Mouse (Mus musculus): ENCODE measurements around the gene Ubtd2. TPM values are rescaled to one million over a fixed set of nuclear protein-coding genes. Genes with fewer than 3 reads are reported as not detected.
"Not testable (repeated sequence)": the region's sequence is repeated elsewhere in the genome, so short reads cannot be mapped to it uniquely, and the experiment has no call there.

The Ubtd2 gene
- polyA plus RNA-seq, 1 experiment, result 0.16 TPM

DNA sequence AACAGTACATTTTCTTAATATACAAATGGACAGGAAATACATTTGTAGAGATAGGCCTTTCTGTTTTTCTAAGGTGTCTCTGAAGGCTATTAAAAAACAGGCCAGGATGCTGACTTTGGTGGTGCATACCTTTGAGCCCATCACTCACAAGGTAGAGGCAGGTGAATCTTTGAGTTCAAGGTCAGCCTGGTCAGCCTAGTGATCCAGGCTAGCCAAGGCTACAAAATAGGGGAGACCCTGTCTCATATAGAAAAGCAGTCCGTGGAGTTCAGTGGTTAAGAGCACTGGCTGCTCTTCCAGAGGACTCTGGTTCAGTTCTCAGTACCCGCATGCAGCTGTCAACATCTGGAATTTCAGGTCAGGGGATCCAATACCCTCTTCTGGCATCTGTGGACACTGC, 48.5 kb downstream of the Ubtd2 start:
- Histone ChIP-seq H3K4me1 (ENCODE audit: control insufficient read depth) (no peaks in the 10 kb centered on the region), H3K36me3 (ENCODE audit: control insufficient read depth) (no peaks in the 10 kb centered on the region), H3K27me3 (ENCODE audit: control insufficient read depth) (no peaks in the 10 kb centered on the region), H3K4me3 (replicated peaks) (no peak overlapping the region), H3K9me3 (ENCODE audit: control insufficient read depth, low read length) (no peaks in the 10 kb centered on the region)
- TF ChIP-seq GATA1 (IDR thresholded peaks at IDR 0.05; ENCODE audit: low read length) (no peak), TAL1 (IDR thresholded peaks at IDR 0.05; ENCODE audit: low read length) (no peak)

DNA sequence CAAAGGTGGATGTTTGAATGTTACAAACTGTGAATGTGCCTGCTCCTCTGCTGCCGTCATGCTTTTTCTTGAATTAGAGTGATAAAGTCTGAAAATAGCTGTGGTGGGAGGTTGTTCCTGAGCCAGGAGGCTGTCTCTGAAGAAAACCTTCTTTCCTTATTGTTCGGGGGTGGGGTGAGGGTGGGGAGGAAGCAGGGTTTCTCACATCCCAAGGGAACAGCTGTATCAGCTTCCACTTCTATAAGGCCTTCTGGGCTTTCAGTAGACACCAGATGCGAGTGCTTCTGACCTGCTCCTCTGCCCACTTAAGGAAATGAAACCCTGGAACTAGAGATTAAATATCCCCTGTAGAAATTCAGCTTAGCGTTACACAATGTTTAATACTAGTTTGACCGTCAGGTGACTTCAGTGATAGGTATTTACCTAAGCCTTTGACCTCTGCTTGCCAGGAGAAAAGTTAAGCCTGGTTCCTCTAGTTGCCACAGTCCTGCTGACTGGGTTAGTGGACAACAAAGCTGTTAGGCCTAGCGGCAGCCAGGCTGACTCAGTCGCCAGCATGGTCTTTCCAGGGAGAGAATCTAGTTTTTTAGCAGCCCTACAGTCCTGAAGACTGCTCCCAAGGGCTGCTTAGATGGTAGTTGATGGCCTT, 50.0 kb downstream of the Ubtd2 start:
- no peaks in the 10 kb centered on the region for H3K4me1 ChIP-seq (ENCODE audit: control insufficient read depth)
- TF ChIP-seq TAL1 (IDR thresholded peaks at IDR 0.05; ENCODE audit: low read length) (no peak), GATA1 (IDR thresholded peaks at IDR 0.05; ENCODE audit: low read length) (no peak)

DNA sequence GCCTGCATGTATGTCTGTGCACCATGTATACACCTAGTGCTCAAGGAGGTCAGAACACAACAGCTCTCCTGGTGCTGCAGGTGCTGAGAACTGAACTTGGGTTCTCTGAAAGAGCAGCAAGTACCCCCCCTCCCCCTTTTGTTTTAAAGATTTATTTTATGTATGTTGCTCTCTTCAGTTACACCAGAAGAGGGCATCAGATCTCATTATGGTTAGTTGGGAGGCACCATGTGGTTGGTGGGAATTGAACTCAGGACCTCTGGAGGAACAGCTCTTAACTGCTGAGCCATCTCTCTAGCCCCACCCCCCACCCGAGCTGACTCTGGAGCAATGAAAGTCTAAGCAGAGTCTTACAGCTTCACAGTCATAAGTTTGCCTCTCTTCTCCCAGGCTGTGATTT, 55.8 kb downstream of the Ubtd2 start:
- H3K4me3 ChIP-seq (replicated peaks), result no peak overlapping the region
- TF ChIP-seq TAL1 (IDR thresholded peaks at IDR 0.05; ENCODE audit: low read length) (no peak), GATA1 (IDR thresholded peaks at IDR 0.05; ENCODE audit: low read length) (no peak)

More for the DNA sequence above, 50.0 kb downstream of the Ubtd2 start:
- no peaks in the 10 kb centered on the region for H3K36me3 ChIP-seq (ENCODE audit: control insufficient read depth)
- H3K27me3 ChIP-seq (ENCODE audit: control insufficient read depth), result no peaks in the 10 kb centered on the region
- no peaks in the 10 kb centered on the region for H3K9me3 ChIP-seq (ENCODE audit: control insufficient read depth, low read length)
- H3K4me3 ChIP-seq (replicated peaks), result no peak overlapping the region

DNA sequence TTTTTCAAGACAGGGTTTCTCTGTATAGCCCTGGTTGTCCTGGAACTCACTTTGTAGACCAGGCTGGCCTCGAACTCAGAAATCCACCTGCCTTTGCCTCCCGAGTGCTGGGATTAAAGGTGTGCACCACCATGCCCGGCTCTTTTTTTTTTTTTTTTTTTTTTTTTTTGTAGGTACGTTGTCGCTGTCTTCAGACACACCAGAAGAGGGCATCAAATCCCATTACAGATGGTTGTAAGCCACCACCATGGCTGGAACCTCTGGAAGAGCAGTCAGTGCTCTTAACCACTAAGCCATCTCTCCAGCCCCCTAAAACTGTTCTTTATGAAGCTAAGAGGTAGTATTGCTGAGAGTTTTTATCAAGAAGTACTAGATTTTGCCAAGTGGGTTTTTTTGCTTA, 59.7 kb downstream of the Ubtd2 start:
- not testable (repeated sequence) for H3K9me3 ChIP-seq (ENCODE audit: control insufficient read depth, low read length); H3K27me3 ChIP-seq (ENCODE audit: control insufficient read depth); H3K4me3 ChIP-seq (replicated peaks)
- peaks cover 14% of the 10 kb centered on the region for H3K36me3 ChIP-seq (ENCODE audit: control insufficient read depth)
- peaks cover 16% of the 10 kb centered on the region for H3K4me1 ChIP-seq (ENCODE audit: control insufficient read depth)

More for the DNA sequence above, 55.8 kb downstream of the Ubtd2 start:
- H3K27me3 ChIP-seq (ENCODE audit: control insufficient read depth), result no peaks in the 10 kb centered on the region
- no peaks in the 10 kb centered on the region for H3K9me3 ChIP-seq (ENCODE audit: control insufficient read depth, low read length)
- H3K4me1 ChIP-seq (ENCODE audit: control insufficient read depth), result peaks cover 2% of the 10 kb centered on the region; the same call in 1 of the 2 replicates
- H3K36me3 ChIP-seq (ENCODE audit: control insufficient read depth), result peaks cover 2% of the 10 kb centered on the region

DNA sequence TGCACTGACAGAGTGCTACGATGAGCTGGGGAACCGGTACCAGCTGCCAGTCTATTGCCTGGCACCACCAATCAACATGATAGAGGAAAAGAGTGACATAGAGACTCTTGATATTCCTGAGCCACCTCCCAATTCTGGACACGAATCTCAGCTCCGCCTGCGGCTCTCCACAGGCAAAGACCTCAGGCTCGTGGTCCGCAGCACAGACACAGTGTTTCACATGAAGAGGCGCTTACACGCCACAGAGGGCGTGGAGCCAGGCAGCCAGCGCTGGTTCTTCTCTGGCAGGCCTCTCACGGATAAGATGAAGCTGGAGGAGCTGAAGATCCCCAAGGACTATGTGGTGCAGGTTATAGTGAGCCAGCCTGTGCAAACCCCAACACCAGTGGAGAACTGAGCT, 60.9 kb downstream of the Ubtd2 start:
- TF ChIP-seq TAL1 (IDR thresholded peaks at IDR 0.05; ENCODE audit: low read length) (no peak), GATA1 (IDR thresholded peaks at IDR 0.05; ENCODE audit: low read length) (no peak)
- Histone ChIP-seq H3K36me3 (ENCODE audit: control insufficient read depth) (peaks cover 14% of the 10 kb centered on the region), H3K4me1 (ENCODE audit: control insufficient read depth) (peaks cover 16% of the 10 kb centered on the region), H3K4me3 (replicated peaks) (no peak overlapping the region), H3K27me3 (ENCODE audit: control insufficient read depth) (no peaks in the 10 kb centered on the region), H3K9me3 (ENCODE audit: control insufficient read depth, low read length) (no peaks in the 10 kb centered on the region)

DNA sequence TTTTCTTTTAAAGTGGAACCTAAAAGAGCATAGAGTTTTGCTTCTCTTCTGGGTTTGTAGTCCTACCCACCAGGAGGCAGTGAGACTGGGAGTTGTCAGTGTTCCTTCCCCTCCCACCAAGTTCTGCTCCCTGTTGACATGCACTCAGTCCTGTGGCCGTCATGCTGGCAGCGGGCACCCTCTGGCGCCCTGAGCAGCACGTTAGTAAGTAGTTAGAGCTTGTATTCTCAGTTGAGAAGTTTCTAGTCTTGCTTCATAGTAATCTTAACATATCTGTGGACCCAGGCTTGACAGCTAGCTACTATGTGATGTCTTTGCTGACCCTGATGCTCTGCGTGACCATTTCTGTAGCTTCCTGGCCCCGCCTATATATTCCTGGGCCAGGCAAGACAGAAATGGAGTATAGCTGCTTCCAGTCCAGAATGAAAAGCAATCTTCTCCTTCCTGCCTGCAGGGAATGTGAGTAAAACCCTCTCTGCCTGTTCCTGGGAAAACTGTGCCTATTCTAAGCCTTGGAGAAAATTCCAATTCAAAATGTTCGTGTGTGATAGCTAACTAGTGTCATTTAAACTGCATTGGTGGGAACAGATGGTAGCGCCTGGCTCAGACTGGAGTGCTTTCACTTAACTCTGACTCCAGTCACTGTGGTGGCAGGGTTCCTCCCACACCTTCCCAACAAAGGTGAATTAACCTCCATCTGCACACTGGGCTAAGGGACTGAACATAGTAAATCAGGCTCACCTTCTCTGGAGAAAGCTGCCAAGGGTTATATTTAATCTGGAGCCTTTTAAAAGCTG, 61.9 kb downstream of the Ubtd2 start:
- TF ChIP-seq GATA1 (IDR thresholded peaks at IDR 0.05; ENCODE audit: low read length) (no peak), TAL1 (IDR thresholded peaks at IDR 0.05; ENCODE audit: low read length) (no peak)

DNA sequence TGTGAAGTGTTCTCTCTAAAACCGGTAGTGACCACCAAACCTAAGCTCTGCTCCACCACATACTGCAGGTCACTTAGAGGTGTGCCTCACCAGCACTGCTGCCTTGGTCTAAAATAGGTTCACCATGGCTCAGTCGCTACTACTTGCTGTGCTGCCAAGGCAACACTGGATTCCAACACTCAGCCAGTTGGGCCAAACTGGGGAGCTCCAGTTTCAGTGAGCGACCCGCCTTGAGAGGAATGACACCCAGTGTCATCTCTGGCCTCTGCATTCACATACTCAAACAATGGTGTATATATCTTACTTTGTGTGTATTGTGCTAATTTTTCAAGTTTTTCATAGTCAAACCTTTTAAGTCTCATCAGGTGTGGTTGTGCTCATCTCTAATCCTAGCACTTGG, 63.6 kb downstream of the Ubtd2 start:
- Histone ChIP-seq H3K4me3 (replicated peaks) (no peak overlapping the region), H3K4me1 (ENCODE audit: control insufficient read depth) (peaks cover 14% of the 10 kb centered on the region), H3K9me3 (ENCODE audit: control insufficient read depth, low read length) (no peaks in the 10 kb centered on the region), H3K36me3 (ENCODE audit: control insufficient read depth) (peaks cover 14% of the 10 kb centered on the region), H3K27me3 (ENCODE audit: control insufficient read depth) (no peaks in the 10 kb centered on the region)
- TF ChIP-seq TAL1 (IDR thresholded peaks at IDR 0.05; ENCODE audit: low read length) (no peak), GATA1 (IDR thresholded peaks at IDR 0.05; ENCODE audit: low read length) (no peak)

More for the DNA sequence above, 61.9 kb downstream of the Ubtd2 start:
- peaks cover 14% of the 10 kb centered on the region for H3K36me3 ChIP-seq (ENCODE audit: control insufficient read depth)
- H3K9me3 ChIP-seq (ENCODE audit: control insufficient read depth, low read length), result no peaks in the 10 kb centered on the region
- no peaks in the 10 kb centered on the region for H3K27me3 ChIP-seq (ENCODE audit: control insufficient read depth)
- peaks cover 14% of the 10 kb centered on the region for H3K4me1 ChIP-seq (ENCODE audit: control insufficient read depth)
- H3K4me3 ChIP-seq (replicated peaks), result no peak overlapping the region

DNA sequence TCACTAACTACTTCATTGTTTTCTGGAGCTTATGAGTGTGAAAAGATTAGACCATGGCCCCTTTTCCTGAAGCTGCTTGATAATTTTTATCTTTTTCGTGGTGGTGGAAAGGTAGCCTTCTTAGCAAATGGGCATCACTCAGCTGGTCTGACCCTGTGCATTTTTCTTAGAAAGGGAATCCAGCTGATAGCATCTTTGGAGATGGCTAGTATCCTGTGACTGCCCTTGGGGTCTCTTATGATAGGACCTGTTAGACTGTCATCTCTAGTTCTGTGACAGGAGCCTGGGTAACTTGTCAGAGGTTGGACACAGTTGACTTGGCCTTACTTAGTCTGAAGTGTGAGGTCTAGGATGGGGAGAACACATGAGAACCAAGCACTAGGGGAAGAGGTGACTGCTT, 64.2 kb downstream of the Ubtd2 start:
- H3K4me3 ChIP-seq (replicated peaks), result no peak overlapping the region
- H3K36me3 ChIP-seq (ENCODE audit: control insufficient read depth), result peaks cover 14% of the 10 kb centered on the region
- no peak for TF ChIP-seq GATA1 (IDR thresholded peaks at IDR 0.05; ENCODE audit: low read length)
- no peak for TF ChIP-seq TAL1 (IDR thresholded peaks at IDR 0.05; ENCODE audit: low read length)
- no peaks in the 10 kb centered on the region for H3K9me3 ChIP-seq (ENCODE audit: control insufficient read depth, low read length)
- H3K4me1 ChIP-seq (ENCODE audit: control insufficient read depth), result peaks cover 14% of the 10 kb centered on the region
- H3K27me3 ChIP-seq (ENCODE audit: control insufficient read depth), result no peaks in the 10 kb centered on the region

DNA sequence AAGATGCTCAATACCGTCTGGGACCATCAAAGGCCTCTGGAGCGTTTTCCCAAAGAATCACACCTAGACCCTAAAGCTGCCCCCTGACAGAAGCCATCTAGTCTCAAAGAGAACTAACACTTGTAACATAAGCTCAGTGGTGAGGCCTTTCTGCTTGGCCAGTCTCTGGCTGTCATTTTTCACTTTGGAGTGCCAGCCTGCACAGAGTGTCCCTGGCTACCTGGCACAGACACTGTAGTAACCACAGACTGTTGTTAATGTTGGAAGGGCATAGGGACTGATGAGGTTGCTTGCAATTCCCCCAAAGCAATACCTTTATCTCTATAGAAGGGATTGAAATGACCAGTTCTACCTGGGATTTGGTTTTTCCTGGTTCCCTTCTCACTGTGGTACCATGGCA, 66.1 kb downstream of the Ubtd2 start:
- H3K4me3 ChIP-seq (replicated peaks), result no peak overlapping the region
- H3K4me1 ChIP-seq (ENCODE audit: control insufficient read depth), result peaks cover 14% of the 10 kb centered on the region
- TF ChIP-seq TAL1 (IDR thresholded peaks at IDR 0.05; ENCODE audit: low read length), result no peak
- no peak for TF ChIP-seq GATA1 (IDR thresholded peaks at IDR 0.05; ENCODE audit: low read length)
- H3K36me3 ChIP-seq (ENCODE audit: control insufficient read depth), result peaks cover 9% of the 10 kb centered on the region
- no peaks in the 10 kb centered on the region for H3K27me3 ChIP-seq (ENCODE audit: control insufficient read depth)
- no peaks in the 10 kb centered on the region for H3K9me3 ChIP-seq (ENCODE audit: control insufficient read depth, low read length)
